Mouse (Mus musculus): Measurements from ENCODE around the gene Rchy1.

DNA sequence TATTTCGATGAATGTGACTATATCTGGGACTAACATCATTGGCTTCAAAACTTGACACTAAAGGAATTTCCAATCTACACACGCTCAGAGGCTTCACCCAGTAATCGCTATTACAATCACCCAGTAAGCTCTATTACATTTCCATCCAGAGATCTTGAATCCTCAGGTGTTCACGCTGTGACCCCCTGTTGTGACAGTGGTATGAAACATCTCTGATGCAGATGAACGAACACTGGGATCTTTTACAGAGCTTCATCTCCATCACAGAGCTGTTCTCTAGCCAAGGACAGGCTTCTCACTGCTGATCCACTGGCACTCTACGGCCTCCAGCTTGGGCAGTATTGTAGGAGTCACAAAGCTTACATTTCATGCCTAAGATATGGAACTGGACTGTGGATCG lies 13.4 kb downstream of the Rchy1 start:
- no peak for TF ChIP-seq CTCF (IDR thresholded peaks at IDR 0.05; ENCODE audit: control insufficient read depth, insufficient read depth, insufficient replicate concordance, low read depth, low read length)
- TF ChIP-seq POLR2A (IDR thresholded peaks at IDR 0.05; ENCODE audit: control insufficient read depth, low read depth, low read length) = no peak

All from testis, adult 2 months (tissue).